Mouse (Mus musculus) CH12.LX (cell line): ENCODE results near the gene Metap1. TPM values are rescaled to one million over a fixed set of nuclear protein-coding genes. Genes with fewer than 3 reads are reported as not detected.

ENCODE experiments used
- DNase-seq: peaks from one replicate; pipeline ENCODE4 v3.0.0-alpha.2; 2013; ENCODE audit errors: extremely low read depth
- H3K27ac ChIP-seq: 2 replicates; pipeline ENCODE4 v1.5.1; 2012; ENCODE audit warnings: low read depth, mild to moderate bottlenecking, control low read depth, moderate library complexity; ENCODE audit not compliant: insufficient read depth
- H3K27me3 ChIP-seq: replicated peaks from 2 replicates; pipeline ENCODE3; 2012; ENCODE audit warnings: inconsistent platforms
- H3K36me3 ChIP-seq, 2 experiments: replicated peaks in 1 of 2; 2 replicates each; pipeline versions ENCODE3 to v1.6.1; 2012; ENCODE audit warnings: inconsistent platforms in 1 of 2, low read length in 1 of 2, mild to moderate bottlenecking in 1 of 2, mixed read lengths in 1 of 2, moderate library complexity in 1 of 2; ENCODE audit not compliant: control insufficient read depth in 1 of 2, insufficient read depth in 1 of 2
- H3K4me1 ChIP-seq, 2 experiments: 2 replicates each; pipeline ENCODE4 v1.6.1; 2012; ENCODE audit warnings: inconsistent platforms in 1 of 2, moderate library complexity in 1 of 2; ENCODE audit not compliant: insufficient read depth in 2 of 2, control insufficient read depth in 1 of 2
- H3K4me2 ChIP-seq: 2 replicates; pipeline ENCODE4 v1.6.1; 2012; ENCODE audit warnings: low read depth, mild to moderate bottlenecking, control low read depth; ENCODE audit not compliant: poor library complexity, insufficient read depth, severe bottlenecking
- H3K4me3 ChIP-seq, 3 experiments: fragments of 150-350 bp in 1 of 3; sonication (generic) in 1 of 3; replicated peaks in 1 of 3; 2 replicates each; pipeline versions ENCODE3 to v1.5.1; 2011 to 2012; ENCODE audit warnings: low read depth in 2 of 3, low read length in 2 of 3, mild to moderate bottlenecking in 2 of 3, moderate library complexity in 2 of 3, control low read depth in 1 of 3, improper control_type of control experiment in 1 of 3, inconsistent platforms in 1 of 3, mixed read lengths in 1 of 3; ENCODE audit not compliant: poor library complexity in 1 of 3
- H3K79me2 ChIP-seq: replicated peaks from 2 replicates; pipeline ENCODE4 v1.6.1; 2012; ENCODE audit warnings: mild to moderate bottlenecking, moderate library complexity; ENCODE audit not compliant: control insufficient read depth, poor library complexity, insufficient read depth, severe bottlenecking; ENCODE audit errors: extremely low read depth
- H3K9ac ChIP-seq: 2 replicates; pipeline ENCODE4 v1.6.1; 2012; ENCODE audit warnings: low read depth, mild to moderate bottlenecking, control low read depth, moderate library complexity; ENCODE audit not compliant: insufficient read depth
- H3K9me3 ChIP-seq: replicated peaks from 2 replicates; pipeline ENCODE3; 2012; ENCODE audit warnings: low read length, inconsistent platforms, mixed read lengths
- CHD2 ChIP-seq: IDR thresholded peaks from 2 replicates; pipeline ENCODE4 v1.6.1; 2011; ENCODE audit warnings: low read length, improper control_type of control experiment
- MAFK ChIP-seq: IDR thresholded peaks from 2 replicates; pipeline ENCODE4 v1.6.1; 2011; ENCODE audit warnings: low read length, improper control_type of control experiment; ENCODE audit not compliant: insufficient replicate concordance
- NELFE ChIP-seq: IDR thresholded peaks from 2 replicates; pipeline ENCODE4 v1.6.1; 2011; ENCODE audit warnings: low read depth, low read length, improper control_type of control experiment
- NRF1 ChIP-seq: IDR thresholded peaks from 2 replicates; pipeline ENCODE4 v1.6.1; 2014; ENCODE audit warnings: low read depth, mild to moderate bottlenecking, inconsistent platforms, low read length, improper control_type of control experiment, moderate library complexity
- PAX5 ChIP-seq: IDR thresholded peaks from 2 replicates; pipeline ENCODE4 v1.6.1; 2012; ENCODE audit warnings: low read length, inconsistent platforms, mixed read lengths
- dilution Hi-C: fragments of 300-500 bp; cut with MboI; formaldehyde crosslinking; loops from 2 replicates; pipeline ENCODE4 v1.14.3; 2020; ENCODE audit warnings: low sequenced_read_pairs; ENCODE audit not compliant: extremely low pct_unique_long_range_greater_than_20kb, extremely low pct_ligation_motif_present
- in situ Hi-C: fragments of 300-500 bp; cut with MboI; formaldehyde crosslinking; loops from 3 replicates; pipeline ENCODE4 v1.14.3; 2019; ENCODE audit warnings: low sequenced_read_pairs, low pct_ligation_motif_present, low pct_unique_long_range_greater_than_20kb, mixed read lengths
- polyA plus RNA-seq: library from polyadenylated mRNA; unstranded; fragments of >175 nt; gene quantifications from 2 replicates; pipeline ENCODE4 v1.2.1, GENCODE M21; 2012; ENCODE audit warnings: low read depth; ENCODE audit not compliant: insufficient read length
- total RNA-seq, 2 experiments: library from RNA; depleted of rRNA; stranded (reverse); fragments of 300-350 nt in 1 of 2; fragments of >200 nt in 1 of 2; gene quantifications; 2 replicates each; pipeline ENCODE4 v1.2.3; 2012 to 2014

Metap1 gene
- total and polyA plus RNA-seq, 3 experiments, result 77.9 to 163 (median 143) TPM

GRCm38 (mm10) chr3:138409585-138409984 lies 79.7 kb downstream of the Metap1 start:
- peaks cover 4% of the 10 kb centered on the region for H3K9me3 ChIP-seq
- H3K27ac ChIP-seq, result no peak overlapping the region
- no peaks in the 10 kb centered on the region for H3K27me3 ChIP-seq
- H3K4me1 ChIP-seq, result no peaks in the 10 kb centered on the region
- no peaks in the 10 kb centered on the region for H3K79me2 ChIP-seq
- in situ Hi-C loops, result no loop called here
- TF ChIP-seq CHD2, result no peak
- TF ChIP-seq NELFE, result no peak
- TF ChIP-seq NRF1, result no peak
- TF ChIP-seq MAFK, result no peak
- no peak for TF ChIP-seq PAX5
- H3K9ac ChIP-seq, result no peak overlapping the region
- dilution Hi-C loops, result no loop called here
- no peak for DNase-seq
- H3K4me3 ChIP-seq, result no peak overlapping the region
- H3K4me2 ChIP-seq, result no peak overlapping the region
- no peaks in the 10 kb centered on the region for H3K36me3 ChIP-seq

Other genes starting within 250 kb of the Metap1 start
- gene Adh1, start 228.5 kb downstream of the Metap1 start, total RNA-seq (2012; rRNA removed), result 0.13 TPM in 1 of 2 replicates, not detected in the other
- gene Adh1, start 228.5 kb downstream of the Metap1 start, total RNA-seq (2014; rRNA removed), result not detected in 2 replicates
- not detected in 2 replicates for gene Adh1, start 228.5 kb downstream of the Metap1 start, polyA plus RNA-seq
- not detected in 2 replicates for gene Adh6a, start 176.2 kb downstream of the Metap1 start, total RNA-seq (2012; rRNA removed)
- not detected in 2 replicates for gene Adh6a, start 176.2 kb downstream of the Metap1 start, total RNA-seq (2014; rRNA removed)
- gene Adh6a, start 176.2 kb downstream of the Metap1 start, polyA plus RNA-seq, result not detected in 2 replicates
- gene Adh6b, start 147.7 kb downstream of the Metap1 start, total RNA-seq (2012; rRNA removed), result not detected in 2 replicates
- gene Adh6b, start 147.7 kb downstream of the Metap1 start, total RNA-seq (2014; rRNA removed), result not detected in 2 replicates
- gene Adh6b, start 147.7 kb downstream of the Metap1 start, polyA plus RNA-seq, result not detected in 2 replicates
- gene Adh4, start 74.0 kb downstream of the Metap1 start, total RNA-seq (2012; rRNA removed), result 0.21 and 0.25 TPM in 2 replicates
- gene Adh4, start 74.0 kb downstream of the Metap1 start, total RNA-seq (2014; rRNA removed), result not detected in 2 replicates
- gene Adh4, start 74.0 kb downstream of the Metap1 start, polyA plus RNA-seq, result not detected in 2 replicates
- 384 TPM in 2 replicates for gene Adh5, start 46.4 kb downstream of the Metap1 start, total RNA-seq (2012; rRNA removed)
- gene Adh5, start 46.4 kb downstream of the Metap1 start, total RNA-seq (2014; rRNA removed), result 468 and 489 TPM in 2 replicates
- gene Adh5, start 46.4 kb downstream of the Metap1 start, polyA plus RNA-seq, result 487 and 508 TPM in 2 replicates
- gene Eif4e, start 36.7 kb upstream of the Metap1 start, total RNA-seq (2012; rRNA removed), result 490 and 629 TPM in 2 replicates
- 590 and 677 TPM in 2 replicates for gene Eif4e, start 36.7 kb upstream of the Metap1 start, total RNA-seq (2014; rRNA removed)
- gene Eif4e, start 36.7 kb upstream of the Metap1 start, polyA plus RNA-seq, result 850 and 889 TPM in 2 replicates